Mouse (Mus musculus): ENCODE results near the gene Col9a1. TPM values are rescaled to one million over a fixed set of nuclear protein-coding genes. Genes with fewer than 3 reads are reported as not detected.

The Col9a1 gene
- total RNA-seq (2015) (not detected in 2 replicates), total RNA-seq (2017) (not detected in 2 replicates)

GRCm38 (mm10) chr1:24177224-24177851, at the start of gene Col9a1:
Gene Col9a1, plus strand, starts transcription at chr1:24177610.
- no peak for ATAC-seq (ENCODE audit: poor library complexity, severe bottlenecking)

- no peak for ATAC-seq (ENCODE audit: poor library complexity, severe bottlenecking)
Measured at GRCm38 (mm10) chr1:24127866-24128265, 49.5 kb upstream of the Col9a1 start.

- ATAC-seq (ENCODE audit: poor library complexity, severe bottlenecking) = no peak
Measured at GRCm38 (mm10) chr1:24133853-24134252, 43.6 kb upstream of the Col9a1 start.

GRCm38 (mm10) chr1:24134792-24135191, 42.6 kb upstream of the Col9a1 start:
- peak; percentile 38; the same call in 1 of the 2 replicates for ATAC-seq (ENCODE audit: poor library complexity, severe bottlenecking)

- ATAC-seq (ENCODE audit: poor library complexity, severe bottlenecking) = no peak; the same call in 1 of the 2 replicates
Measured at GRCm38 (mm10) chr1:24137133-24137532, 40.3 kb upstream of the Col9a1 start.

GRCm38 (mm10) chr1:24140555-24140954, 36.9 kb upstream of the Col9a1 start:
- no peak for ATAC-seq (ENCODE audit: poor library complexity, severe bottlenecking)

GRCm38 (mm10) chr1:24143504-24143903, 33.9 kb upstream of the Col9a1 start:
- ATAC-seq (ENCODE audit: poor library complexity, severe bottlenecking) = no peak

- no peak for ATAC-seq (ENCODE audit: poor library complexity, severe bottlenecking)
Measured at GRCm38 (mm10) chr1:24157751-24158150, 19.7 kb upstream of the Col9a1 start.

- ATAC-seq (ENCODE audit: poor library complexity, severe bottlenecking) = no peak
Measured at GRCm38 (mm10) chr1:24169410-24169809, 8.0 kb upstream of the Col9a1 start.

GRCm38 (mm10) chr1:24171205-24171866, 6.1 kb upstream of the Col9a1 start:
- ATAC-seq (ENCODE audit: poor library complexity, severe bottlenecking) = no peak

- no peak for ATAC-seq (ENCODE audit: poor library complexity, severe bottlenecking)
Measured at GRCm38 (mm10) chr1:24171898-24172297, 5.5 kb upstream of the Col9a1 start.

- no peak for ATAC-seq (ENCODE audit: poor library complexity, severe bottlenecking)
Measured at GRCm38 (mm10) chr1:24172656-24173055, 4.8 kb upstream of the Col9a1 start.

GRCm38 (mm10) chr1:24175761-24176160, 1.6 kb upstream of the Col9a1 start:
- no peak for ATAC-seq (ENCODE audit: poor library complexity, severe bottlenecking)

GRCm38 (mm10) chr1:24179856-24180255, 2.4 kb downstream of the Col9a1 start:
- no peak for ATAC-seq (ENCODE audit: poor library complexity, severe bottlenecking)

GRCm38 (mm10) chr1:24184981-24185380, 7.6 kb downstream of the Col9a1 start:
- ATAC-seq (ENCODE audit: poor library complexity, severe bottlenecking) = no peak

- ATAC-seq (ENCODE audit: poor library complexity, severe bottlenecking) = no peak
Measured at GRCm38 (mm10) chr1:24186964-24187363, 9.6 kb downstream of the Col9a1 start.

GRCm38 (mm10) chr1:24191668-24192067, 14.3 kb downstream of the Col9a1 start:
- no peak for ATAC-seq (ENCODE audit: poor library complexity, severe bottlenecking)

GRCm38 (mm10) chr1:24194111-24194510, 16.7 kb downstream of the Col9a1 start:
- ATAC-seq (ENCODE audit: poor library complexity, severe bottlenecking) = no peak

- no peak for ATAC-seq (ENCODE audit: poor library complexity, severe bottlenecking)
Measured at GRCm38 (mm10) chr1:24195070-24195840, 17.8 kb downstream of the Col9a1 start.

- no peak for ATAC-seq (ENCODE audit: poor library complexity, severe bottlenecking)
Measured at GRCm38 (mm10) chr1:24195951-24196517, 18.6 kb downstream of the Col9a1 start.

GRCm38 (mm10) chr1:24211621-24212385, 34.4 kb downstream of the Col9a1 start:
- no peak for ATAC-seq (ENCODE audit: poor library complexity, severe bottlenecking)

All from megakaryocyte, adult 5-6 weeks (primary cell).